Mouse (Mus musculus): ENCODE measurements around the gene Spo11.

DNA sequence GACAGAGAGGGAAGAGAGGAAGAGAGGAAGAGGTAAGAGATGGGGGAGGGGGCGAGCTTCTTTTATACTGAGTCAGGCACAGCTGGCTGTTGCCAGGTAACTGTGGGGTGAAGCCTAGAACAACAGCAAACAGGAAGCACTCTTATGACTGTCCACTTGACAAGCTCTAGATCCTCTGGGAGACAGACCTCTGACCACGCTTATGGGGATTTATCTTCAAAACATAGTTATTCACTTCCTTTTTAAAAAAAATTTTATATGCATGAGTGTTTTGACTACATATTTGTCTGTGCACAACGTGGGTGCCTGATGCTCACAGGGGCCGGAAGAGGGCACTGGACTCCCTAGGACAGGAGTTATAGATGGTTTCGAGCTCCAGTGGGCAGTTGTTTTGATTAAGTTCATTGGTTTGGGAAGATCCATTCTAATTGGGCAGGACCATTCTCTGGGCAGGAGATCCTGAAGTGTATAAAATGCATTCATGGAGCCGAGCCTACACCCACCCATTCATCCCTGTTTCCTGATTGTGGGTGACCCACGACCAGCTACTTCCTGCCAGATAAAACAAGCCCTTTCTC is 750 bp upstream of the Spo11 start:
- TF ChIP-seq GATA1 (IDR thresholded peaks at IDR 0.05; ENCODE audit: borderline replicate concordance, low read length) (no peak), FLI1 (IDR thresholded peaks at IDR 0.05; ENCODE audit: low read length) (no peak)
